Mouse (Mus musculus): ENCODE measurements around the gene Pld3.
"Not testable (repeated sequence)": the region's sequence is repeated elsewhere in the genome, so short reads cannot be mapped to it uniquely, and the experiment has no call there.

Gene Pld3

GRCm38 (mm10) chr7:27523805-27524204 is 29.2 kb downstream of the Pld3 start:
- DNase-seq (ENCODE audit: low spot score): no peak

DNA sequence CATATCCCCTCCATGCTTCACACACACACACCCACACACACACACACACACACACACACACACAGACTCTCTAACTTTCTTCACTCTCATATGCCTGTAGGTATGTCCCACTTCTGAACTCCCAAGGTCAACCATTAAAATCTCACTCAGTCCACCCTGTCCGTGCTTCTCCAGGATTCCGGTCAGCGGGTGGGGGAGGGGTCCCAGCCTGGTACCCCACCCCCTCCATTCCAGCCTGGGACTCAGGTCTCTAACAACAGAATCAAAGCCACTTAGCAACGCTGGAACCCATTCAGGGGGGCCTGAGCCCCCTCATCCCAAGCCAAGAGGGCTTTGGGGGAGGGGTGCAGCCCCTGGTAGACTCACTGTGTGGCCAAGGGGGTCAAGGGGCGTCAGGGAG is 30.1 kb downstream of the Pld3 start, which contains the start of gene Hipk4:
Gene Hipk4 (plus strand): TSS at position 301 of the 400 bp plus-strand sequence.
- DNase-seq (ENCODE audit: low spot score): no peak

DNA sequence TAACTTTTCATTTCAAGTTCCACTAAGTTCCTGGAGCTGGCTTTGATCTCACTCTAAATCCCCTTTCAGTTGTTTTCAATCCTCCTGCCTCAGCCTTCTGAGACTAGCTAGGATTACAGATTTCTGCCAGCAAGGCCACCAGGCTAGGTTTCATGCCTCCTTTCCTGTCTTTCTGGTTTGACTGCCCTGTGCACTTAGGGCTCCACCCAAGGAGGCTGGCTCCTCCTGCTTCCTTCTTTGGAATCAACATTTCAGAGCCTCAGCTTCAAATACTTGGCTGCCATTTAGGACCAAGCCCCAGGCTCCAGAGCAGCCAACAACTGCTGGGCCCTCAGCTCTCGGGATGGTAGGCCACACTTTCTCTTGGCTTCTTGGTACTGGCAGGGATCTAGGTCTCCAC is 32.4 kb downstream of the Pld3 start:
- no peak for DNase-seq (ENCODE audit: low spot score)

- no peak for DNase-seq (ENCODE audit: low spot score)
Observed at GRCm38 (mm10) chr7:27520104-27520503, 32.9 kb downstream of the Pld3 start.

DNA sequence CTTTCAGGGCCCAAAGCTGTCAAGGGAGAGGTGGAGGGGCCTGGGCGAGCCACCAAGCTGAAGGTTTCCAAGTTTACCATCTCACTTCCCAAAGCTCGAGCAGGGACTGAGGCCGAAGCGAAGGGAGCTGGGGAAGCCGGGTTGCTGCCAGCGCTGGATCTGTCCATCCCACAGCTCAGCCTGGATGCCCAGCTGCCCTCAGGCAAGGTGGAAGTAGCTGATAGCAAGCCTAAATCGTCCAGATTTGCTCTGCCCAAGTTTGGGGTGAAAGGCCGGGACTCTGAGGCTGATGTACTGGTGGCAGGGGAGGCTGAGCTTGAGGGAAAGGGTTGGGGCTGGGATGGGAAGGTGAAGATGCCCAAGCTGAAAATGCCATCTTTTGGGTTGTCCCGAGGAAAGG is 34.7 kb downstream of the Pld3 start:
- no peak for DNase-seq (ENCODE audit: low spot score)

- DNase-seq (ENCODE audit: low spot score): no peak
Observed at GRCm38 (mm10) chr7:27514961-27515360, 38.1 kb downstream of the Pld3 start.

- no peak for DNase-seq (ENCODE audit: low spot score)
Observed at GRCm38 (mm10) chr7:27510809-27511208, 42.2 kb downstream of the Pld3 start.

DNA sequence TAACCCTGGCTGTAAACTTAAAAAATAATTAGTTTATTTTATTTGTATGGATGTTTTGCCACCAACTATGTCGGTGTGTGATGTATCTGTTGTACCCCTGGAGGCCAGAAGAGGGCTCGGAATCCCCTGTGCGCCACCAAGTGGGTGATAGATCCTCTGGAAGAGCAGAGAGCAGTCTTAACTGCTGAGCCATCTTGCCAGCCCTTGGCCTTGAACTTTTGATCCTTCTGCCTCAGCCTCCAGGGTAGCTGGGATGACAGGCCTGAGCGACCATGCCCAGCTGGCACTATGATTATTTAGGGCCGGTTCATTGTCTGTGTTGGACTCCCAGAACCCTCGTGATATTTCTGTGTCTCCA is 44.4 kb downstream of the Pld3 start:
- DNase-seq (ENCODE audit: low spot score): peak; percentile 75

DNA sequence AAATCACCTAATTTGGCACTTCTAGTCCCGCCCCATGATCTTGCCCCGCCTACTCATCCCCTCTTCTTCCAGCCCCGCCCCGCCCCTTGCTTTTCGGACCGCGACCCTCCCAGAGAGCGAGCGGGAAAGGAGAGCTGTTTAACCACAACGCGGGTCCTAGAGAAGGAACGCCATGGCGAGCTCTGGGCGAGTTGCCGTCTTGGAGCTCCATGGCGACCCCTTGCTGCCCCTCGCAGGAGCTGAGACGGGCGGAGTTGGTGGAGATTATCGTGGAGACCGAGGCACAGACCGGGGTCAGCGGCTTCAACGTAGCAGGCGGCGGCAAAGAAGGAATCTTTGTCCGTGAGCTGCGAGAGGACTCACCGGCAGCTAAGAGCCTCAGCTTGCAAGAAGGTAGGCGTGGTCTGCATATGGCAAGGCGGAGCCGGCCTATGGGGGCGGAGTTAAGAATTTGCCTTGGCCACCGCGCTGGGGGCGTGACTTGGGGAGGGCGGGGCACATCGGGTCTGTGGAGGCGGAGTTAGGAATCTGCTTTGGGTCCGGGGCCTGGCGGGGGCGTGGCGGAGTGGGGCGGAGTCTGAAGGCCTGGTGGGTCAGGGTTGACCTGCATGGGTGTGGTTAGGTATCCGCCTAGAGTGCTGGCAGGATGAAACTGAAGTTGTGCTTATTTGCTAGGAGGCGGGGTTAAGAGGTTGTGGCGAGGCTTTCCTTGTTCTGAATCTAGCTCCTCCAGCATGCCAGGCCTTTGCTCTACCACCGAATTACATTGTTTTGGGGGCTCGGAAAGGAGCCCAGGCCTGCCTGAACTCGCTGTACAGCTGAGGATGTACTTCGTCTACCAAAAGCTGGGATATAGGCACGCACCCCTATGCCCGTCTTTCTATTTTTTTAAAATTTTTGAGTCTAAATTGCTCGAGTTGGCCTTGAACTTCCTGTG is 45.0 kb downstream of the Pld3 start:
- peak; percentile 100 for DNase-seq (ENCODE audit: low spot score)

GRCm38 (mm10) chr7:27506765-27507370 is 46.1 kb downstream of the Pld3 start:
- no peak for DNase-seq (ENCODE audit: low spot score)

DNA sequence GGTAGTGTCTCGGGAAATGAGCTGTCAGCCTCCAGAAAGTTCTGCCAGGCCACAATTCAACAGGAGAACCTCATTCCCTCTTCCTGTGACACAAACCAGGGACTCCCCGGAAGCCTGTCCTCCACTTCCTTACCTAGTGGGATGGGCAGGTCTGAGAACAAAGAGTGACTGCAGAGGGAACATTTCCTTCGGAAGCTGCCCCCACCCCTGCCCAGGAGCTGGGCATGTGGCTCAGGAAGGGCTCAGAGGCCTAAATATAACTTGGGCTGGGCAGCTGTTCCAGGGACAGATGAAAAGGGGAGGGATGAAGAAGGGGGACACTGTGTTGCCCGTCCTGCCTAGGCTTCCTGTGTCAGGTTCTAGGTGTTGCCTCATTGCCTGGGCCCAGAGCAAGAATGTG is 51.4 kb downstream of the Pld3 start:
- no peak for DNase-seq (ENCODE audit: low spot score)

DNA sequence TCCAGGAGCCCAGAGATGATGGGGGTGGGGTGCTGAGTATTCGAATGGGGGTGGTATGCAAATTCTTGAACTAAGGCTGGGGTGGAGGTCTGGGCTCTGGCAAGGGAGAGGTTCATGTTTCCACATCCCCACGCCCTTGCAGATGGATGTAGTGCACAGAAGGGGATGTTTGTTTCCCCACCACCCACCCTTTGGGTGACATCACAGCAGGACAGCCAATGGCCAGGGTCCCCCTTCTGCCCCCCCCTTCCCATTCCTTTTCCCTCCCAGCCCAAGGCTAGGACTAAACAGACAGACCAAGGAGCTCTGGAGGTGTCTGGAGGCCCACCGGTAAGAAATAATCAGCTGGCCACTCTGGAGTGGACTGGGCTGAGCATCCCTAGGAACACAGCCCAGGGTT is 54.0 kb downstream of the Pld3 start, which contains the start of gene Prx:
Gene Prx (plus strand): TSS at position 289 of the 400 bp plus-strand sequence.
- no peak for DNase-seq (ENCODE audit: low spot score)

DNA sequence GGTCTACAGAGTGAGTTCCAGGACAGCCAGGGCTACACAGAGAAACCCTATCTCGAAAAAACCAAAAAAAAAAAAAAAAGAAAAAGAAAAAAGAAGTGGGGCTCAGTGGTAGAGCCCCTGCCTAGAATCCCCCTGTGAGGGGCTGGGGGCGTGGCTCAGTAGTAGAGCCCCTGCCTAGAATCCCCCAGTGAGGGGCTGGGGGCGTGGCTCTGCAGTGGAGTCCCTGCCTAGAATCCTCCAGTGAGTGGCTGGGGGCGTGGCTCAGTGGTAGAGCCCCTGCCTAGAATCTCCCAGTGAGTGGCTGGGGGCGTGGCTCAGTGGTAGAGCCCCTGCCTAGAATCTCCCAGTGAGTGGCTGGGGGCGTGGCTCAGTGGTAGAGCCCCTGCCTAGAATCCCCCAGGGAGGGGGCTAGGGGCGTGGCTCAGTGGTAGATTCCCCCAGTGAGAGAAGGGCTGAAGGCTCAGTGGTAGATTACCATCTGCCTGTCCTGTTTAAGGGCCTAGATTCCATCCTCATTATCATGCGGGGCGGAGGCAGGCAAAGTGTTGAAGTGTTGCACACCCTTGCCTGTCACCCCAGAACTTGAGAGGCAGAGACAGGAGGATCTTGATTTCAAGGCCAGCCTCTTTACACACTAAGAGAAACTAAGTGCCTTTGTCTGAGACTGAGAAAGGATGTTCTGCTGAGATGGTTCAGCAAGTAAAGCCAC is 58.2 kb downstream of the Pld3 start:
- DNase-seq (ENCODE audit: low spot score): not testable (repeated sequence)

GRCm38 (mm10) chr7:27493450-27493849 is 59.6 kb downstream of the Pld3 start:
- DNase-seq (ENCODE audit: low spot score): no peak

GRCm38 (mm10) chr7:27493022-27493421 is 60.0 kb downstream of the Pld3 start:
- no peak for DNase-seq (ENCODE audit: low spot score)

DNA sequence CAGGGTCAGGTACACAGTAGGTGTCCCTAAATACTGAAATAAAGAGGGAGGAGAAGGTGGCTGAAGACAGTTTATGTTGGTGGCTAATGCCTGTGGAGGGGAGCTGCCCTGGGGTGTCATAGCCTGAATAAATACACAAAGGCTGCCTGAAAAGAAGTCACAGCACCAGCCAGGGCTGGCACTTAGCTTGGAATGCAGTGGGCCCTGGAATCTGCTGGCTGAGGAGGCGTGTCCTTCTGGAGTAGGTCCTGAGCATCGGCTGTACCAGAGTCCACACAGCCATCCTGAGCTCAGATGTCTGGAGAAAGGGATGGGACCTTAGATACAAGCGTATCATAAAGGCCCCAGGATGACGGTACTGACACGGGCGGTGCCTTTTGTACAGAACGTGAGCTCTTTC is 61.2 kb downstream of the Pld3 start:
- DNase-seq (ENCODE audit: low spot score): no peak

DNA sequence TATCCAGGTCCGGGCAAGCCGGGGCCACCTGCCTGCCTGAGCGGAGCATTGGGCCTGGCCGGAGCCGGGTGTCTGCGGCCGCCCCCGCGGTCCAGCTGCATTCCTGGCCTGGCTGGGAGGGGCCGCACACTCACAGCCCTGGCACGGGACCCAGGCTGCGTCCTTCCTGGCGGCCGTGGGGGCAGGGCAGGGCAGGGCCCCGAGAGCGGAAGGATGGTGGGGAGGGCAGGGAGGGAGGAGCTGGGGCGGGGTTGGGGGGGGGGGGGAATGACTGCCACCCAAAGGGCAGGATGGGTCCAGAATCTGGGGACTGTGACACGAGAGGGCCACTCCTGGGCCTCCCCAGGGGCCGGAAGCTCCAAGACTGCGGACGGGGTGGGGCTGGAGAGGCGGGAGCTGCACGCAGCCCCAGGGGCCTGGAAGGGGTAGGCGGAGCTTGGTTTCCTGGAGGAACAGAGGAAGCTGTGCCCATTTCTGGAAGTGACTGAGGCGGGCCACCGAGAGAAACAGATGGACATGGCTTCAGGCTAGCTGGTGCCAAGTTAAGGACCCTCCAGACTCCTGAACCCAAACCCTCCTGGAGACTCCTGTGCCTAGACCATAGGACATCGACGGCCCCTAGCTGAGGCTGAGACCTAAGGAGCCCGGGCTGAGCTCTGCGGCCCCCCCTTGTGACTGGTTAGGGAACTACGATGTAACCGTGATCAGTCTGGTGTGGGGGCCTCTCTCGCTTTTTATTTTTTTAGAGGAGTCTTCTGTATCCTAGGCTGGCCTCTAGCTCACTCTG is 62.3 kb downstream of the Pld3 start:
- peak; percentile 95 for DNase-seq (ENCODE audit: low spot score)

- DNase-seq (ENCODE audit: low spot score): no peak
Observed at GRCm38 (mm10) chr7:27490227-27490542, 62.8 kb downstream of the Pld3 start.

- no peak for DNase-seq (ENCODE audit: low spot score)
Observed at GRCm38 (mm10) chr7:27489270-27489869, 63.6 kb downstream of the Pld3 start.

- peak; percentile 87 for DNase-seq (ENCODE audit: low spot score)
Observed at GRCm38 (mm10) chr7:27487740-27488268, 65.2 kb downstream of the Pld3 start.
